Mouse (Mus musculus): ENCODE data around the gene Ier5.

- TF ChIP-seq CTCF (IDR thresholded peaks at IDR 0.05; ENCODE audit: low read depth, low read length) = no peak
- no peak for TF ChIP-seq POLR2A (IDR thresholded peaks at IDR 0.05; ENCODE audit: extremely low read depth, insufficient read depth, low read length)
Measured at GRCm38 (mm10) chr1:155060261-155060660, 39.2 kb downstream of the Ier5 start.

All from liver, adult 2 months (tissue).